Mouse (Mus musculus): ENCODE results near the gene Ttc39b. TPM values are rescaled to one million over a fixed set of nuclear protein-coding genes. Genes with fewer than 3 reads are reported as not detected.

Ttc39b gene
- polyA plus RNA-seq, 1 experiment from 2014 or later: 2.7 TPM

DNA sequence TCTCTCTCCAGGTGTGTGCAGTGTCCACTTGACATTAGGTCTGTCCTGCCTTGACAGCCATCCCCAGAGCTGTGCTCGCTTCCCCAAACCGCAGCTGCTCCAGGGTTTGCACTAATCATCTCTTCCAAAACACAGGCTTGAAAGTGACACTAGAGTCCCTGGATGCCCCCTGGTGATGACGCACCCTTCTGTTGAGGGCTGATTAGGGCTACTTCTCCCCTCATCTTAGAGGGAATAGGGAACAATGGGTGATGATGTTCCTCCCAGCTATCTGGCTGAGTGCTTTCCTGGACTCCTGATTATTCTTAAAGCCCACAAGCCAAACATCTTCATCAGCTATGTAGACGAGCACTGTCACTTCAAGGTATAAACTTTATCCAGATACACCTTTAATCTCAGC lies 64.4 kb downstream of the Ttc39b start:
- H3K4me2 ChIP-seq (replicated peaks; ENCODE audit: low read depth): no peak overlapping the region
- no peak overlapping the region for H3K4me3 ChIP-seq (ENCODE audit: low read depth, low read length)
- no peak for ATAC-seq
- H3K27me3 ChIP-seq (replicated peaks; ENCODE audit: control insufficient read depth, insufficient read depth, low read length): no peaks in the 10 kb centered on the region
- 81% methylated on average over 4 of the region's 4 CpGs for WGBS
- no peaks in the 10 kb centered on the region for H3K9me3 ChIP-seq (ENCODE audit: control insufficient read depth)
- no peak for TF ChIP-seq CTCF (IDR thresholded peaks at IDR 0.05; ENCODE audit: low read depth)
- H3K36me3 ChIP-seq (ENCODE audit: control insufficient read depth, insufficient read depth): no peaks in the 10 kb centered on the region
- no peaks in the 10 kb centered on the region for H3K4me1 ChIP-seq (replicated peaks; ENCODE audit: control insufficient read depth, insufficient read depth, low read length)
- no peak overlapping the region for H3K9ac ChIP-seq (ENCODE audit: low read depth, low read length)
- H3K27ac ChIP-seq (ENCODE audit: low read depth, low read length): no peak overlapping the region

DNA sequence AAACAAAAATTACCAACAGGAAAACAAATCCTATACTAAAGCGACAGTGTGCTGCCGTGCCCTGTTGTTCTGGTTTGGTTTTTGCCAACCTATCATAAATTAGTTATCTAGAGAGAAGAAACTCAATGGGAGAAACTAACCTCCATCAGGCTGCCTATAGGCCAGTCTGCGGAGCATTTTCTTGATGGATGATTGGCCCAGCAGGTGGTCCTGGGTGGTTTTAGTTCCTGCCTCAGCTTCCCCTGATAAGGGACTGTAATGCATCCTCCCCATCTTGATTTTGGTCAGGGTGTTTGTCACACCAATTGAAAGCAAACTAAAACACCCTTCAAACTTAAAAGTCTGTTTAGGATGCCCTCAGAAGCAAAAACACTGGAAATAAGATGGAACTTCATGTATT lies 65.8 kb downstream of the Ttc39b start:
- no peak for ATAC-seq

DNA sequence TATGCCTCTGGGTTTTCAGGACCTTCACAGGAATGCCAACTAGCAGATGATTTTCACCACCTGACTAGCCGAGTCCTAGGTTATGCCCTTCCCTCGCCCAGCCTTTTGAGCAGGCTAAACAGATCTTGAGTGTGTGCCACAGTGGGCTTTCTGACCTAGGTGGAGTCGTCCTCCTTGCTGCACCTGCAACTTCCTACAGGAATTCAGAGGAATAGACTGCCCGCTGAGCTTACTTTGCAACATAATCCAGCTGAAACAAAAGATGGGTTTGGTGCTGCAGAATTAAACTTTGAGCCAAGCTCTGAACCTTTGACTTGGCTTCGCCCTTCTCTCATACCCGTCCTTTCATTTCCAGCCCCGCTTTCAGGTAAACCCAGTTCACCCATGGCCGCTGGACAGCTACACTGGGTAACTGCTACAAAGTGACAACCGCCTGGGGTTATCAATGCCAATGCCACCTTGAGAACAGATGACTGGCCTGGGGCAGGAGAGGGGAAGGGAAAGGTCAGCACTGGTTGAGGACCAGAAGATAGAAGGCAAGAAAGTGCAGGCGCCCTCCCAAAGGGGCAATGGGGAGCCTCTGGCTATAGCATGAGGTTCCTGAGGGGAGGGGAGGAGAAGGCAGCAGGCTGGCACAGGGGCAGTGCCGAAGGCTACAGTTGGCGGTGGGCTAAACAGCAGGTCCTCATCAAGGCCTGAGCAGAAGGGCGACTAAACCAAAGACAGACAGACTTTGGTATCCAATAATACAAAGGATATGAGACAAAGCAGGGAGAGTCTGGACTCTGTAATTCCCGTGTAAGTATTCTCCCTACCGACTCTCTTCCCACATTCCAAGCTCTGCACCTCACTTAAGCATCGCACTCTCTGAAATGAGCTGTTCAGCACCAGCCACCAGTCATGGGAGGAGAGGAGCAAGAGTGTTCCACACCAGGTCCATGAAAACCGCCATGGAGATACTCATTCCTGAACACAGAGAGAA lies 66.5 kb downstream of the Ttc39b start:
- 76% methylated on average over 17 of the region's 17 CpGs for WGBS
- no peak overlapping the region for H3K9ac ChIP-seq (ENCODE audit: low read depth, low read length)
- H3K36me3 ChIP-seq (ENCODE audit: control insufficient read depth, insufficient read depth): no peaks in the 10 kb centered on the region
- H3K27ac ChIP-seq (ENCODE audit: low read depth, low read length): no peak overlapping the region
- H3K4me1 ChIP-seq (replicated peaks; ENCODE audit: control insufficient read depth, insufficient read depth, low read length): no peaks in the 10 kb centered on the region
- H3K4me2 ChIP-seq (replicated peaks; ENCODE audit: low read depth): no peak overlapping the region
- ATAC-seq: no peak
- no peak for TF ChIP-seq CTCF (IDR thresholded peaks at IDR 0.05; ENCODE audit: low read depth)
- no peaks in the 10 kb centered on the region for H3K9me3 ChIP-seq (ENCODE audit: control insufficient read depth)
- no peak overlapping the region for H3K4me3 ChIP-seq (ENCODE audit: low read depth, low read length)
- no peaks in the 10 kb centered on the region for H3K27me3 ChIP-seq (replicated peaks; ENCODE audit: control insufficient read depth, insufficient read depth, low read length)

More for the DNA sequence above, 65.8 kb downstream of the Ttc39b start:
- Histone ChIP-seq H3K27me3 (replicated peaks; ENCODE audit: control insufficient read depth, insufficient read depth, low read length) (no peaks in the 10 kb centered on the region), H3K36me3 (ENCODE audit: control insufficient read depth, insufficient read depth) (no peaks in the 10 kb centered on the region), H3K4me3 (ENCODE audit: low read depth, low read length) (no peak overlapping the region), H3K9ac (ENCODE audit: low read depth, low read length) (no peak overlapping the region), H3K4me1 (replicated peaks; ENCODE audit: control insufficient read depth, insufficient read depth, low read length) (no peaks in the 10 kb centered on the region), H3K4me2 (replicated peaks; ENCODE audit: low read depth) (no peak overlapping the region), H3K9me3 (ENCODE audit: control insufficient read depth) (no peaks in the 10 kb centered on the region), H3K27ac (ENCODE audit: low read depth, low read length) (no peak overlapping the region)
- TF ChIP-seq CTCF (IDR thresholded peaks at IDR 0.05; ENCODE audit: low read depth): no peak
- 92% methylated on average over 3 of the region's 3 CpGs for WGBS

DNA sequence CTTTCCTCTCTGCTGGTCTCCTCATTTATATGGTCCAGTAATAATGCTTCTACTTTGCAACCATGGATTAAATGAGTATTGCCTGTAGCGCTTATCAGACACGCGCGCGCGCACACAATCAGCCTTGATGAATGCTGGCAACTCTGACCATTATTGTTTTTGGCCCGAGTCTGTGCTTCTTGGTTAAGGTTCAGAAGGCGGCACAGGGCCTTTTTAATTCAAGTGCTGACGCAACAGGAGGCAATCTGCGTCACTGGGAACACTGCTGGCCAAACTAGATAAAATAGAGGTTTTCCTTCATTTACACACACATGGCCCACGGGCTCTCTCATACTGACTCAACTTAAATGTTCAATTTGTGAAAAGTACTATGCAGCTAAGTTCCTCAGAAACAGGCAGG lies 67.3 kb downstream of the Ttc39b start:
- Histone ChIP-seq H3K9me3 (ENCODE audit: control insufficient read depth) (no peaks in the 10 kb centered on the region), H3K9ac (ENCODE audit: low read depth, low read length) (no peak overlapping the region), H3K27me3 (replicated peaks; ENCODE audit: control insufficient read depth, insufficient read depth, low read length) (no peaks in the 10 kb centered on the region), H3K4me2 (replicated peaks; ENCODE audit: low read depth) (no peak overlapping the region), H3K36me3 (ENCODE audit: control insufficient read depth, insufficient read depth) (no peaks in the 10 kb centered on the region), H3K4me1 (replicated peaks; ENCODE audit: control insufficient read depth, insufficient read depth, low read length) (no peaks in the 10 kb centered on the region), H3K27ac (ENCODE audit: low read depth, low read length) (no peak overlapping the region), H3K4me3 (ENCODE audit: low read depth, low read length) (no peak overlapping the region)
- 90% methylated on average over 11 of the region's 11 CpGs for WGBS
- no peak for ATAC-seq
- TF ChIP-seq CTCF (IDR thresholded peaks at IDR 0.05; ENCODE audit: low read depth): no peak

DNA sequence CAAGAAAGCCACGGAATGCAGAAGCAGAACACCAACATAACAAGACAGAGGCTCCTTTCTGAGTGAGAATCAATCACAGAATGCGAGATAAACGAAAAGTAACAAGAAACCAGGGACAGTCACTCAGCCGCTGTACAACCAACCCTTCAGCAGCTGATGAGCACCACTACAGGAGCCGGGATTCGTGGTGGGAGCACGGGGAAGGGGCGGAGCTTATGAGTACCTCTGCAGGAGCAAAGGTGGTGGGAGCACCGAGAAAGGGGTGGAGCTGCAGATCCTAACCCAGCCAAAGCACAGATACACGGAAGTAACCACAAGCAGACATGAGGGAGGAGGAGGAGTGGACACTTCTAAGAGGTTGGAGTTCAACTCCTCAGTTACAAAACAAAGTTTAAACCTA lies 69.1 kb downstream of the Ttc39b start:
- no peak overlapping the region for H3K27ac ChIP-seq (ENCODE audit: low read depth, low read length)
- no peaks in the 10 kb centered on the region for H3K36me3 ChIP-seq (ENCODE audit: control insufficient read depth, insufficient read depth)
- ATAC-seq: no peak
- no peaks in the 10 kb centered on the region for H3K27me3 ChIP-seq (replicated peaks; ENCODE audit: control insufficient read depth, insufficient read depth, low read length)
- H3K9ac ChIP-seq (ENCODE audit: low read depth, low read length): no peak overlapping the region
- no peaks in the 10 kb centered on the region for H3K4me1 ChIP-seq (replicated peaks; ENCODE audit: control insufficient read depth, insufficient read depth, low read length)
- H3K4me3 ChIP-seq (ENCODE audit: low read depth, low read length): no peak overlapping the region
- no peak for TF ChIP-seq CTCF (IDR thresholded peaks at IDR 0.05; ENCODE audit: low read depth)
- no peak overlapping the region for H3K4me2 ChIP-seq (replicated peaks; ENCODE audit: low read depth)
- 79% methylated on average over 10 of the region's 10 CpGs for WGBS
- no peaks in the 10 kb centered on the region for H3K9me3 ChIP-seq (ENCODE audit: control insufficient read depth)

DNA sequence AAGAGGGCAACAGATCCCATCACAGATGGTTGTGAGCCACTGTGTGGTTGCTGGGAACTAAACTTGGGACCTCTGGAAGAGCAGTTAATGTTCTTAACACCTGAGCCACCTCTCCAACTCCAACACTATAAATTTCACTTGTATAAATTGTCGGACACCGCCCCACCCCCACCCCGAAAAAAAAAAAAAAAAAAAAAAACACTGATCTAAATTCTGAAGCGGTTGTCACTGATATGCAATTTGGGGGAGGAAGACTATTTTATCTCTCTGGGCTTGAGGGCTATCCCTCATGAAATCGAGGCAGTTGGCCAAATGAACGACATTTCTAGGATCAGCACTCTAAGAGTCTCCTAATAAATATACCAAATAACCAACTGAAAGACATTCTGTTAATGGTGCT lies 70.4 kb downstream of the Ttc39b start:
- no peak overlapping the region for H3K9ac ChIP-seq (ENCODE audit: low read depth, low read length)
- H3K4me1 ChIP-seq (replicated peaks; ENCODE audit: control insufficient read depth, insufficient read depth, low read length): no peaks in the 10 kb centered on the region
- 95% methylated on average over 6 of the region's 6 CpGs for WGBS
- H3K27me3 ChIP-seq (replicated peaks; ENCODE audit: control insufficient read depth, insufficient read depth, low read length): no peaks in the 10 kb centered on the region
- TF ChIP-seq CTCF (IDR thresholded peaks at IDR 0.05; ENCODE audit: low read depth): no peak
- no peak for ATAC-seq
- H3K9me3 ChIP-seq (ENCODE audit: control insufficient read depth): no peaks in the 10 kb centered on the region
- H3K4me3 ChIP-seq (ENCODE audit: low read depth, low read length): no peak overlapping the region
- H3K4me2 ChIP-seq (replicated peaks; ENCODE audit: low read depth): no peak overlapping the region
- H3K27ac ChIP-seq (ENCODE audit: low read depth, low read length): no peak overlapping the region
- no peaks in the 10 kb centered on the region for H3K36me3 ChIP-seq (ENCODE audit: control insufficient read depth, insufficient read depth)
